Mouse (Mus musculus): Measurements from ENCODE around the gene AL732309.1. TPM values are rescaled to one million over a fixed set of nuclear protein-coding genes. Genes with fewer than 3 reads are reported as not detected.
"Not testable (repeated sequence)": the region's sequence is repeated elsewhere in the genome, so short reads cannot be mapped to it uniquely, and the experiment has no call there.

AL732309.1 gene
- polyA plus RNA-seq, 1 experiment from 2014 or later = 2.1 TPM

DNA sequence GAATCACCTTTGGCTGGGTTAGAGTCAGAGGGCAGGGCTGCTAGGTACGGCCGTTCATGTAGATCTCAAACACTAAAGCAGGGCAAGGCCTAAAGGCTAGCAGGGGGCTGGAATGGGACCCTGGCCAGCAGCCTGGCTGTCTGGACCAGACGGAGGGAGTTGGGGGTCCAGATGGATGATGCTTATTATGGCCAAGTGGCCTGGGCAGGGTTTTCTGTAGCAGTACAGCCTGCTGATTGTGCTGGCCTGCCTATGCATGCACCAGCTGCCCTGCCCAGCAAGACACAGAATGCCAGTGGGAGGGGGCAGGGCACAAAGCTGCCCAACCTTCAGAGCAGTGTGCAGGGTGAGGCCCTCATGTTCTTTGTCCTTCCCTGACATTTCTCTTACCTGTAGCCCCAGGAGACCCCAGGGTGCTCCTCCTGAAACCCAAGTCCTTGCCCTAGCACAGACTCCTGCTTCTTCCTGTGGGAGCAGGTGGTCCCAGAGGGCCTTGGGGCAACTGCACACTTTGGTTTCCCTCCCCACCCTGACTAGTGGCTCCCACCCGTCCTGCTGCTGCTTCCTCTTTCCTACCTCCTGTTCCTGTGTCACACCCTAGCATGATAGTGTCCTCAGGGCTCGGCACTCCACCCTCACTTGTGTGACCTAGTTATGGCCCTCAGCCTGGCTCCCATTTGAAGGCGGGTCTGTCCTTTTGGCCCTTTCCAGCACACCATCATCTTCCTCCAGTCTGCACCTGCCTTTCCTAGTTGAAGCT is 19.4 kb upstream of the AL732309.1 start:
- no peak for ATAC-seq (ENCODE audit: extremely low read depth, insufficient number of reproducible peaks, low FRiP score, low TSS enrichment)
- WGBS = 60% methylated on average over 6 of the region's 6 CpGs
- Histone ChIP-seq H3K36me3 (peaks cover 31% of the 10 kb centered on the region), H3K4me2 (peak overlapping the region; percentile 16), H3K9ac (peak overlapping the region; percentile 44), H3K27me3 (replicated peaks) (peaks cover 19% of the 10 kb centered on the region), H3K4me3 (peak overlapping the region; percentile 4; the same call in 1 of the 2 replicates), H3K9me3 (no peaks in the 10 kb centered on the region), H3K4me1 (peaks cover 59% of the 10 kb centered on the region), H3K27ac (replicated peaks) (no peak overlapping the region)

GRCm38 (mm10) chr2:25264851-25265250 is 18.2 kb upstream of the AL732309.1 start:
- WGBS = 66% methylated on average over 3 of the region's 3 CpGs
- no peak overlapping the region for H3K4me3 ChIP-seq
- H3K9me3 ChIP-seq = no peaks in the 10 kb centered on the region
- H3K4me1 ChIP-seq = peaks cover 52% of the 10 kb centered on the region
- no peak for ATAC-seq (ENCODE audit: extremely low read depth, insufficient number of reproducible peaks, low FRiP score, low TSS enrichment)
- H3K4me2 ChIP-seq = peak overlapping the region; percentile 100; the same call in 1 of the 2 replicates
- H3K27me3 ChIP-seq (replicated peaks) = peaks cover 19% of the 10 kb centered on the region
- peak overlapping the region; percentile 34; the same call in 1 of the 2 replicates for H3K9ac ChIP-seq
- no peak overlapping the region for H3K27ac ChIP-seq (replicated peaks)
- H3K36me3 ChIP-seq = peaks cover 19% of the 10 kb centered on the region

- H3K4me2 ChIP-seq = peak overlapping the region; percentile 100
- no peak for ATAC-seq (ENCODE audit: extremely low read depth, insufficient number of reproducible peaks, low FRiP score, low TSS enrichment)
- peak overlapping the region; percentile 86 for H3K4me3 ChIP-seq
- peaks cover 52% of the 10 kb centered on the region for H3K4me1 ChIP-seq
- peaks cover 13% of the 10 kb centered on the region for H3K36me3 ChIP-seq
- WGBS = 69% methylated on average over 5 of the region's 5 CpGs
- H3K27me3 ChIP-seq (replicated peaks) = peaks cover 19% of the 10 kb centered on the region
- H3K9me3 ChIP-seq = no peaks in the 10 kb centered on the region
- H3K27ac ChIP-seq (replicated peaks) = no peak overlapping the region
- H3K9ac ChIP-seq = peak overlapping the region; percentile 86; the same call in 1 of the 2 replicates
Measured at GRCm38 (mm10) chr2:25264286-25264660, 17.6 kb upstream of the AL732309.1 start.

DNA sequence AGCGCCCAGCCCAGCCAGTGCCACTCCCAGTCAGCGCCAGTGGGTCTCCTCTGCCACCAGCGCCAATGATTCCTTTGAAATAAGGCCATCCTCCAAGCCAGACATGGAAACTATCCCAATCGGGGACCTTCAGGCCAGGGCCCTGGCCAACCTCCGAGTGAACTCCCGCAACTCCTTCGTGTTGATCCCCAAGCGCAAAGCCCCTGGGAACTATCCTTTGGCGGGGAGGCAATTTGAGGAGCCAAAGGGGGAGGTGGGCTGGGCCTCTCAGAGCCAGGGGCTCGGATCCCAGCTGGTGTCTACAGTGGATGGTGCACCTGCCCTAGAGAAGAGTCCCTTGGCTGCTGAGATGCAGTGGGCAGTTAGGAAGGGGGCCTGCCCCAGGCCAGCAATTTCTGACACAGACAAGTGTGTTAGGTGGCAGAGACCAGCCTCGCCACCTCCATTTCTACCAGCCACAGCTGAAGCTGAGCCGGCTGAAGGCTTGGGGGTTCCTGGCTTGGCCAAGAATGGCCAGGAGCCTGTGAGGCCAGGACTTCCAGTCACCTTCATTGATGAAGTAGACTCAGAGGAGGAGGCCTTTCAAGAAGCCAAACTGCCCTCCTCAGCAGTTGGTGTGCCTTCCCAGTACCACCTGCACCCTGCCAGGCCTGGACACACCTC is 17.1 kb upstream of the AL732309.1 start:
- Histone ChIP-seq H3K27ac (replicated peaks) (no peak overlapping the region), H3K9me3 (no peaks in the 10 kb centered on the region), H3K4me2 (peak overlapping the region; percentile 100), H3K4me1 (peaks cover 52% of the 10 kb centered on the region), H3K36me3 (0 out of 2 replicates have a peak, but pooled peaks cover 9% of the 10 kb centered on the region), H3K27me3 (replicated peaks) (peaks cover 19% of the 10 kb centered on the region), H3K9ac (peak overlapping the region; percentile 86), H3K4me3 (peak overlapping the region; percentile 86)
- ATAC-seq (ENCODE audit: extremely low read depth, insufficient number of reproducible peaks, low FRiP score, low TSS enrichment) = no peak
- 19% methylated on average over 12 of the region's 12 CpGs for WGBS

DNA sequence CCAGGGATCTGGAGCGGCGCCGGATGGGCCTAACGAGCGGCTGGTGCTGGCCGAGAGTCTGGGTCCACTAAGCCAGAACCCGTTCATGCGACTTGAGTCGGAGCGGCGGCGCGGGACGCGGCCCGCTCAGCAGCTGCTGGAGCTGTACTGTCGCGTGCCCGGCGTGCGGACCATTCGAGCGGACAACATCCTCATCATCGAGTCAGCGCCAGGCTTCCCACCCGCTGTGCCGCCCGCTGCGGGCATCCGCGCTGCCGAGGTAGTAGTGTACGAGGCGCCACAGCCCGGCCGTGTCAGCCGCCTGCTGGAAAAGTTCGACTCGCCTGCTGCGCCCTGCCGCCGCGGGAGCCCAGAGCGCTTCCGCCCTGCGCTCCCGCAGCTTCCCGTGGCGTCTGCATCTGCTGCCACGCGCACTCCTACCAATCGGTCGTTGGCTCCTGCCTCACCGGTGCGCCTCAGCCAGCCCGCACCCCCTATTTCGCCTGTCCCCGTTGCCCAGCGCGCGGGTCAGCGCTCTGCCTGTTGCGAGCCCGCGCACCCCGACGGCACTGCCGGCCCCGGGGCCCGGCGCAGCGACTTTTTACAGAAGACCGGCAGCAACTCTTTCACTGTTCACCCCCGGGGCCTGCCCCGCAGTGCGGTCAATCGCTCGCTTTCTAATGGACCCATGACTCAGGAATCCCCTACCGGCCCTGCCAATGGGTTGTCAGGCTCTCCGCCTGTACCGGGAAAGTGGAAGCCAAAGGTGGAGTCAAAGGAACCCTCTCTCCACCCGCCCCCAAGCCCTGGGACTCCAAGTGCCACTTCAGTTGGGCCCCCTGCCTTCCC is 16.3 kb upstream of the AL732309.1 start:
- peak overlapping the region; percentile 86 for H3K4me3 ChIP-seq
- no peak overlapping the region for H3K27ac ChIP-seq (replicated peaks)
- WGBS = under 1% methylated on average over 82 of the region's 82 CpGs
- H3K9ac ChIP-seq = peak overlapping the region; percentile 86
- H3K4me2 ChIP-seq = peak overlapping the region; percentile 100
- H3K4me1 ChIP-seq = peaks cover 52% of the 10 kb centered on the region
- ATAC-seq (ENCODE audit: extremely low read depth, insufficient number of reproducible peaks, low FRiP score, low TSS enrichment) = peak; percentile 1; the same call in 1 of the 2 replicates
- H3K9me3 ChIP-seq = no peaks in the 10 kb centered on the region
- peaks cover 19% of the 10 kb centered on the region for H3K27me3 ChIP-seq (replicated peaks)
- 0 out of 2 replicates have a peak, but pooled peaks cover 1% of the 10 kb centered on the region for H3K36me3 ChIP-seq

DNA sequence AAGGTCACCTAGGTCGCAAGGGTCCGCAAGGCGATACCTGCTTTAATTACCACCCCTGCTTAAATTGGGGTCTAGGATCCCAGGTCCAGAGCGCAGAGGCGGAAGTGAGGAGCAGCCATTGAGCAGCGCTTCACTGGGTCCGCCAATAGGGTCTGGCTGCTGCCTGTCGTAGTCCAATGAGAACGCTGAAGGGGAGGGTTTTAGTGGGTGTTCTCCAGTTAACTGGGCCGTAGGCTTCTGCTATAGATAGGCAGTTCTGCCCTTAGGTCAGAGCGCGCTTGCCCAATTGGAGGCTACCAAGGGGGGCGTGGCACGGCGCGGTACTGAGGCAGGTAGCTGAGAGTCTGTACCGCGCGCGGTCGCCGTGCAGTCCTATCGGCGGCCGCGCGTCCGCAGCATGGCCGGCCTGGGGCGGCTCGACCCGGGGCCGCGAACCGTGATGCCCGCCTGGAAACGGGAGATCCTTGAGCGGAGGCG is 15.7 kb upstream of the AL732309.1 start, which contains the start of gene Tprn:
Gene Tprn, plus strand, starts transcription at position 328 of the 477 bp plus-strand sequence.
- H3K27ac ChIP-seq (replicated peaks) = peak within 1 kb of the TSS; percentile 9; the same call in 1 of the 2 replicates
- H3K9me3 ChIP-seq = no peaks in the 10 kb centered on the region
- WGBS = under 1% methylated on average over 39 of the region's 39 CpGs
- H3K27me3 ChIP-seq (replicated peaks) = peaks cover 19% of the 10 kb centered on the region
- H3K36me3 ChIP-seq = no peaks in the 10 kb centered on the region
- H3K9ac ChIP-seq = peak within 1 kb of the TSS; percentile 86
- H3K4me2 ChIP-seq = peak within 1 kb of the TSS; percentile 100
- H3K4me3 ChIP-seq = peak within 1 kb of the TSS; percentile 86
- peak; percentile 96 for ATAC-seq (ENCODE audit: extremely low read depth, insufficient number of reproducible peaks, low FRiP score, low TSS enrichment)
- peaks cover 48% of the 10 kb centered on the region for H3K4me1 ChIP-seq

DNA sequence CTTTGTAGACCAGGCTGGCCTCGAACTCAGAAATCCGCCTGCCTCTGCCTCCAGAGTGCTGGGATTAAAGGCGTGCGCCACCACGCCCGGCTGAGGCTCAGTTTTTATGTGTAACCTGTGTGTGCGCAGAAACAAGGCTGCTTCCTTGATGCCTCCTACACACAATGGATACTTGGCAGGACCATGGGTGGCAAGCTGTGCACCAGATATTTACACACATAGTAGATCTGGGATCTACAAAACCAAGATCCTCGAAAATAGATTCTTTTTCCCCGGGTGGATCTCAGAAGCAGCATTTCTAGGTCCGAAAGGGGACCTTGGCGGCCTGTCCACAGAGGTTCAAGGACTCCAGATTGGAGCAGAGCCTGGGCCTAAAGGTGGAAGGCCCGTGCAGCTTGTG is 15.2 kb upstream of the AL732309.1 start:
- 41% methylated on average over 12 of the region's 12 CpGs for WGBS
- peak overlapping the region; percentile 9; the same call in 1 of the 2 replicates for H3K27ac ChIP-seq (replicated peaks)
- ATAC-seq (ENCODE audit: extremely low read depth, insufficient number of reproducible peaks, low FRiP score, low TSS enrichment) = 0 out of 2 replicates have a peak, but pooled peaks have one; percentile 3

GRCm38 (mm10) chr2:25258887-25259286 is 12.2 kb upstream of the AL732309.1 start:
- Histone ChIP-seq H3K4me1 (peaks cover 34% of the 10 kb centered on the region), H3K9ac (no peak overlapping the region), H3K36me3 (no peaks in the 10 kb centered on the region), H3K9me3 (no peaks in the 10 kb centered on the region), H3K27ac (replicated peaks) (no peak overlapping the region), H3K27me3 (replicated peaks) (peaks cover 7% of the 10 kb centered on the region), H3K4me2 (no peak overlapping the region), H3K4me3 (no peak overlapping the region)
- 56% methylated on average over 2 of the region's 2 CpGs for WGBS
- ATAC-seq (ENCODE audit: extremely low read depth, insufficient number of reproducible peaks, low FRiP score, low TSS enrichment) = no peak

More for the DNA sequence above, 15.2 kb upstream of the AL732309.1 start:
- H3K4me3 ChIP-seq = peak overlapping the region; percentile 86
- H3K27me3 ChIP-seq (replicated peaks) = peaks cover 19% of the 10 kb centered on the region
- peaks cover 47% of the 10 kb centered on the region for H3K4me1 ChIP-seq
- H3K4me2 ChIP-seq = peak overlapping the region; percentile 100
- peak overlapping the region; percentile 74 for H3K9ac ChIP-seq
- H3K9me3 ChIP-seq = no peaks in the 10 kb centered on the region
- no peaks in the 10 kb centered on the region for H3K36me3 ChIP-seq

DNA sequence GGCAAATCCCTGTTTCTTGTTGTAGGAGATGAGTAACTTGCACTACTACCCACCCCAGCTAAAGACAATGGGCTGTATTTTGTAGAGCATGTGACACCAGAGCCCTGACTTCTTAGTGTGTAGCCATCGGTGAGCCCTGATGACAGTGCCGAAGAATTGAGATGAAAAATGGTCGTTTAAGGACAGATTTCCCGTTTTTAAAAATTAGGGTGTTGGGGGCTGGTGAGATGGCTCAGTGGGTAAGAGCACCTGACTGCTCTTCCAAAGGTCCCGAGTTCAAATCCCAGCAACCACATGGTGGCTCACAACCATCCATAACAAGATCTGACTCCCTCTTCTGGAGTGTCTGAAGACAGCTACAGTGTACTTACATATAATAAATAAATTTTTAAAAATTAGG is 10.6 kb upstream of the AL732309.1 start:
- not testable (repeated sequence) for H3K27me3 ChIP-seq (replicated peaks); H3K27ac ChIP-seq (replicated peaks); H3K4me3 ChIP-seq; H3K4me2 ChIP-seq; H3K9me3 ChIP-seq; ATAC-seq (ENCODE audit: extremely low read depth, insufficient number of reproducible peaks, low FRiP score, low TSS enrichment); H3K9ac ChIP-seq
- WGBS = 74% methylated on average over 5 of the region's 5 CpGs
- H3K36me3 ChIP-seq = peaks cover 11% of the 10 kb centered on the region
- peaks cover 25% of the 10 kb centered on the region for H3K4me1 ChIP-seq

GRCm38 (mm10) chr2:25256443-25257109 is 9.9 kb upstream of the AL732309.1 start:
- WGBS = 54% methylated on average over 12 of the region's 12 CpGs
- Histone ChIP-seq H3K4me2 (peak overlapping the region; percentile 94), H3K27ac (replicated peaks) (peak overlapping the region; percentile 64), H3K4me3 (peak overlapping the region; percentile 88), H3K36me3 (peaks cover 18% of the 10 kb centered on the region), H3K9ac (peak overlapping the region; percentile 89), H3K4me1 (peaks cover 21% of the 10 kb centered on the region)
- not testable (repeated sequence) for H3K9me3 ChIP-seq; ATAC-seq (ENCODE audit: extremely low read depth, insufficient number of reproducible peaks, low FRiP score, low TSS enrichment); H3K27me3 ChIP-seq (replicated peaks)
